Mouse (Mus musculus) c-Kit-positive CD71-positive TER-119-positive erythroid progenitor cells, embryonic 14.5 days (primary cell): ENCODE results near the gene Gdf2.

Experiments
- DNase-seq: peaks from one replicate; pipeline ENCODE4 v3.0.0-alpha.2; 2013; ENCODE audit warnings: low spot score

Gene Gdf2

GRCm38 (mm10) chr14:33956055-33956454 is 15.2 kb downstream of the Gdf2 start:
- no peak for DNase-seq

- DNase-seq: no peak
Measured at GRCm38 (mm10) chr14:33958186-33958585, 17.3 kb downstream of the Gdf2 start.

GRCm38 (mm10) chr14:33958841-33959240 is 18.0 kb downstream of the Gdf2 start:
- DNase-seq: no peak

- DNase-seq: peak; percentile 7
Measured at GRCm38 (mm10) chr14:33959341-33959740, 18.5 kb downstream of the Gdf2 start.

- DNase-seq: no peak
Measured at GRCm38 (mm10) chr14:33965675-33966074, 24.8 kb downstream of the Gdf2 start.

- DNase-seq: no peak
Measured at GRCm38 (mm10) chr14:33972679-33973078, 31.8 kb downstream of the Gdf2 start.

GRCm38 (mm10) chr14:33974752-33975151 is 33.9 kb downstream of the Gdf2 start:
- no peak for DNase-seq

- no peak for DNase-seq
Measured at GRCm38 (mm10) chr14:33977748-33978147, 36.9 kb downstream of the Gdf2 start.

- DNase-seq: no peak
Measured at GRCm38 (mm10) chr14:33978604-33979059, 37.8 kb downstream of the Gdf2 start, which contains the start of gene Zfp488. Gene Zfp488, minus strand, starts transcription at chr14:33978764.

- no peak for DNase-seq
Measured at GRCm38 (mm10) chr14:33989201-33989600, 48.4 kb downstream of the Gdf2 start.

- no peak for DNase-seq
Measured at GRCm38 (mm10) chr14:33991971-33992370, 51.1 kb downstream of the Gdf2 start.

GRCm38 (mm10) chr14:33993051-33993450 is 52.2 kb downstream of the Gdf2 start:
- no peak for DNase-seq

- no peak for DNase-seq
Measured at GRCm38 (mm10) chr14:33993521-33994289, 52.9 kb downstream of the Gdf2 start.
